Mouse (Mus musculus) hindbrain, embryonic 10.5 days (tissue): ENCODE measurements around the gene Ephb4. TPM values are rescaled to one million over a fixed set of nuclear protein-coding genes. Genes with fewer than 3 reads are reported as not detected.

Source experiments
- DNase-seq: peaks from one replicate; pipeline ENCODE4 v3.0.0-alpha.2; 2017; ENCODE audit warnings: low spot score
- H3K27ac ChIP-seq: fragments of 300-500 bp; sonication (generic); 2 replicates; pipeline ENCODE4 v1.5.1; 2016; ENCODE audit warnings: mild to moderate bottlenecking, moderate library complexity
- H3K27me3 ChIP-seq: fragments of 300-500 bp; sonication (generic); 2 replicates; pipeline ENCODE4 v1.6.1; 2016; ENCODE audit warnings: mild to moderate bottlenecking; ENCODE audit not compliant: poor library complexity, insufficient read depth, severe bottlenecking
- H3K36me3 ChIP-seq: fragments of 300-500 bp; sonication (generic); 2 replicates; pipeline ENCODE4 v1.6.1; 2016; ENCODE audit warnings: mild to moderate bottlenecking, moderate library complexity
- H3K4me1 ChIP-seq: fragments of 300-500 bp; sonication (generic); replicated peaks from 2 replicates; pipeline ENCODE4 v1.6.1; 2016; ENCODE audit warnings: mild to moderate bottlenecking
- H3K4me3 ChIP-seq: fragments of 300-500 bp; sonication (generic); 2 replicates; pipeline ENCODE4 v1.5.1; 2016; ENCODE audit warnings: mild to moderate bottlenecking, moderate library complexity
- H3K9me3 ChIP-seq: fragments of 300-500 bp; sonication (generic); 2 replicates; pipeline ENCODE4 v1.6.1; 2016; ENCODE audit warnings: mild to moderate bottlenecking, moderate library complexity
- WGBS: fragments of 180-500 bp; shearing (Covaris S2); methylation state at CpG from one replicate; pipeline ENCODE4 v1.1.7; 2016; 5-methylcytosine and 5-hydroxymethylcytosine counted together
- polyA plus RNA-seq: library from polyadenylated mRNA; unstranded; fragments of >200 nt; fragmentation: Nextera tagmentation; extraction: Ambion mirVana; gene quantifications from 2 replicates; pipeline ENCODE4 v1.2.1, GENCODE M21; 2016

Gene Ephb4
- 29.7 and 31.4 TPM in 2 replicates for polyA plus RNA-seq

- WGBS, result 1% methylated on average over 32 of the region's 32 CpGs
- Histone ChIP-seq H3K4me1 (peaks cover 74% of the 10 kb centered on the region), H3K36me3 (peaks cover 23% of the 10 kb centered on the region), H3K27ac (peak within 1 kb of the TSS; percentile 98), H3K9me3 (no peaks in the 10 kb centered on the region), H3K4me3 (peak within 1 kb of the TSS; percentile 94), H3K27me3 (no peaks in the 10 kb centered on the region)
- DNase-seq, result peak; percentile 96
These were observed at the start of gene Ephb4 for GRCm38 (mm10) chr5:137349384-137350204. TSS of gene Ephb4 (plus strand) at chr5:137350109.

- peaks cover 97% of the 10 kb centered on the region for H3K36me3 ChIP-seq
- no peak overlapping the region for H3K4me3 ChIP-seq
- no peaks in the 10 kb centered on the region for H3K9me3 ChIP-seq
- H3K27ac ChIP-seq, result no peak overlapping the region
- H3K27me3 ChIP-seq, result no peaks in the 10 kb centered on the region
- H3K4me1 ChIP-seq, result peaks cover 20% of the 10 kb centered on the region
- WGBS, result 79% methylated on average over 21 of the region's 21 CpGs
- no peak for DNase-seq
These were observed 48.7 kb upstream of the Ephb4 start for GRCm38 (mm10) chr5:137301253-137301652.

- Histone ChIP-seq H3K27me3 (no peaks in the 10 kb centered on the region), H3K4me1 (peaks cover 32% of the 10 kb centered on the region), H3K9me3 (peaks cover 2% of the 10 kb centered on the region; the same call in 1 of the 2 replicates), H3K36me3 (peaks cover 77% of the 10 kb centered on the region), H3K27ac (0 out of 2 replicates have a peak overlapping the region, but pooled peaks have one; percentile 2), H3K4me3 (no peak overlapping the region; the same call in 1 of the 2 replicates)
- no peak for DNase-seq
- WGBS, result 94% methylated on average over 4 of the region's 4 CpGs
These were observed 46.3 kb upstream of the Ephb4 start for GRCm38 (mm10) chr5:137303609-137304008.

- Histone ChIP-seq H3K36me3 (peaks cover 77% of the 10 kb centered on the region), H3K27me3 (no peaks in the 10 kb centered on the region), H3K27ac (no peak overlapping the region), H3K4me3 (no peak overlapping the region; the same call in 1 of the 2 replicates), H3K9me3 (peaks cover 8% of the 10 kb centered on the region; the same call in 1 of the 2 replicates), H3K4me1 (peaks cover 32% of the 10 kb centered on the region)
- 87% methylated on average over 3 of the region's 3 CpGs for WGBS
- DNase-seq, result no peak
These were observed 45.7 kb upstream of the Ephb4 start for GRCm38 (mm10) chr5:137304165-137304564.

- no peak for DNase-seq
- Histone ChIP-seq H3K27me3 (no peaks in the 10 kb centered on the region), H3K4me3 (peak overlapping the region; percentile 92), H3K36me3 (peaks cover 77% of the 10 kb centered on the region), H3K27ac (no peak overlapping the region), H3K9me3 (peaks cover 8% of the 10 kb centered on the region; the same call in 1 of the 2 replicates), H3K4me1 (peaks cover 32% of the 10 kb centered on the region)
- 65% methylated on average over 4 of the region's 4 CpGs for WGBS
These were observed 45.1 kb upstream of the Ephb4 start for GRCm38 (mm10) chr5:137304816-137305215.

GRCm38 (mm10) chr5:137305822-137306221, 44.1 kb upstream of the Ephb4 start:
- WGBS, result 77% methylated on average over 3 of the region's 3 CpGs

GRCm38 (mm10) chr5:137306439-137307005, 43.4 kb upstream of the Ephb4 start:
- peak overlapping the region; percentile 92 for H3K4me3 ChIP-seq
- no peaks in the 10 kb centered on the region for H3K27me3 ChIP-seq
- H3K9me3 ChIP-seq, result peaks cover 8% of the 10 kb centered on the region; the same call in 1 of the 2 replicates
- peak overlapping the region; percentile 98 for H3K27ac ChIP-seq
- no peak for DNase-seq
- peaks cover 77% of the 10 kb centered on the region for H3K36me3 ChIP-seq
- 17% methylated on average over 12 of the region's 12 CpGs for whole genome bisulfite sequencing
- H3K4me1 ChIP-seq, result peaks cover 32% of the 10 kb centered on the region

More at GRCm38 (mm10) chr5:137305822-137306221, 44.1 kb upstream of the Ephb4 start:
- Histone ChIP-seq H3K4me3 (peak overlapping the region; percentile 92), H3K27ac (peak overlapping the region; percentile 98; the same call in 1 of the 2 replicates), H3K36me3 (peaks cover 77% of the 10 kb centered on the region), H3K9me3 (peaks cover 8% of the 10 kb centered on the region; the same call in 1 of the 2 replicates), H3K4me1 (peaks cover 32% of the 10 kb centered on the region), H3K27me3 (no peaks in the 10 kb centered on the region)
- DNase-seq, result no peak

- H3K4me1 ChIP-seq, result peaks cover 39% of the 10 kb centered on the region
- WGBS, result under 1% methylated on average over 72 of the region's 72 CpGs
- H3K9me3 ChIP-seq, result peaks cover 8% of the 10 kb centered on the region; the same call in 1 of the 2 replicates
- H3K4me3 ChIP-seq, result peak within 1 kb of the TSS; percentile 92
- DNase-seq, result peak; percentile 94
- H3K36me3 ChIP-seq, result peaks cover 77% of the 10 kb centered on the region
- H3K27me3 ChIP-seq, result no peaks in the 10 kb centered on the region
- H3K27ac ChIP-seq, result peak within 1 kb of the TSS; percentile 98
These were observed 42.6 kb upstream of the Ephb4 start, which contains the start of gene Srrt for GRCm38 (mm10) chr5:137307071-137307912. TSS of gene Srrt (minus strand) at chr5:137307674.

- H3K9me3 ChIP-seq, result peaks cover 8% of the 10 kb centered on the region; the same call in 1 of the 2 replicates
- no peak for DNase-seq
- peaks cover 69% of the 10 kb centered on the region for H3K36me3 ChIP-seq
- peak overlapping the region; percentile 92 for H3K4me3 ChIP-seq
- H3K27me3 ChIP-seq, result no peaks in the 10 kb centered on the region
- H3K4me1 ChIP-seq, result peaks cover 50% of the 10 kb centered on the region
- H3K27ac ChIP-seq, result peak overlapping the region; percentile 98
- WGBS, result 95% methylated on average over 4 of the region's 4 CpGs
These were observed 41.6 kb upstream of the Ephb4 start for GRCm38 (mm10) chr5:137308356-137308755.

- Histone ChIP-seq H3K4me1 (peaks cover 42% of the 10 kb centered on the region), H3K36me3 (peaks cover 61% of the 10 kb centered on the region), H3K27me3 (no peaks in the 10 kb centered on the region), H3K4me3 (peak overlapping the region; percentile 71), H3K9me3 (peaks cover 5% of the 10 kb centered on the region; the same call in 1 of the 2 replicates), H3K27ac (peak overlapping the region; percentile 93)
- no peak for DNase-seq
- 2% methylated on average over 22 of the region's 22 CpGs for WGBS
These were observed 36.3 kb upstream of the Ephb4 start for GRCm38 (mm10) chr5:137313466-137314192.

GRCm38 (mm10) chr5:137314193-137315083, 35.5 kb upstream of the Ephb4 start, which contains the start of gene Trip6:
TSS of gene Trip6 (minus strand) at chr5:137314404.
- no peaks in the 10 kb centered on the region for H3K9me3 ChIP-seq
- H3K27me3 ChIP-seq, result no peaks in the 10 kb centered on the region
- peaks cover 42% of the 10 kb centered on the region for H3K4me1 ChIP-seq
- peak within 1 kb of the TSS; percentile 71 for H3K4me3 ChIP-seq
- DNase-seq, result peak; percentile 91
- H3K27ac ChIP-seq, result peak within 1 kb of the TSS; percentile 93
- H3K36me3 ChIP-seq, result peaks cover 58% of the 10 kb centered on the region
- WGBS, result 16% methylated on average over 30 of the region's 30 CpGs
